Mouse (Mus musculus) stomach, embryonic 14.5 days (tissue): ENCODE data around the gene Arid2. TPM values are rescaled to one million over a fixed set of nuclear protein-coding genes. Genes with fewer than 3 reads are reported as not detected.

Experiments
- ATAC-seq: fragments of 200-750 bp; cut with Nextera tagmentation; 2 replicates; pipeline ENCODE4 v1.8.0; 2017; ENCODE audit warnings: low read depth, moderate TSS enrichment; ENCODE audit not compliant: insufficient number of reproducible peaks, insufficient read depth, low FRiP score
- H3K27ac ChIP-seq: fragments of 300-500 bp; sonication (generic); 2 replicates; pipeline ENCODE4 v1.5.1; 2014; ENCODE audit warnings: mild to moderate bottlenecking, low read length, moderate library complexity, mixed read lengths
- H3K27me3 ChIP-seq: fragments of 300-500 bp; sonication (generic); 2 replicates; pipeline ENCODE4 v1.6.1; 2014; ENCODE audit warnings: low read length, control low read depth, mixed read lengths; ENCODE audit not compliant: control insufficient read depth, insufficient read depth
- H3K36me3 ChIP-seq: fragments of 300-500 bp; sonication (generic); 2 replicates; pipeline ENCODE4 v1.6.1; 2014; ENCODE audit warnings: mild to moderate bottlenecking, control low read depth, low read length, moderate library complexity, mixed read lengths; ENCODE audit not compliant: control insufficient read depth, insufficient read depth
- H3K4me1 ChIP-seq: fragments of 300-500 bp; sonication (generic); 2 replicates; pipeline ENCODE4 v1.6.1; 2014; ENCODE audit warnings: low read length, control low read depth, mixed read lengths; ENCODE audit not compliant: control insufficient read depth, insufficient read depth
- H3K4me2 ChIP-seq: fragments of 300-500 bp; sonication (generic); replicated peaks from 2 replicates; pipeline ENCODE4 v1.6.1; 2014; ENCODE audit warnings: low read depth, low read length, control low read depth
- H3K4me3 ChIP-seq: fragments of 300-500 bp; sonication (generic); 2 replicates; pipeline ENCODE4 v1.5.1; 2014; ENCODE audit warnings: low read depth, low read length, control low read depth
- H3K9ac ChIP-seq: fragments of 300-500 bp; sonication (generic); replicated peaks from 2 replicates; pipeline ENCODE4 v1.6.1; 2014; ENCODE audit warnings: low read depth, mild to moderate bottlenecking, control low read depth, low read length, moderate library complexity, mixed read lengths
- H3K9me3 ChIP-seq: fragments of 300-500 bp; sonication (generic); 2 replicates; pipeline ENCODE4 v1.6.1; 2016; ENCODE audit warnings: low read depth, low read length, control low read depth; ENCODE audit not compliant: control insufficient read depth
- WGBS: fragments of 180-500 bp; shearing (Covaris S2); extraction: QIAGEN DNeasy Blood & Tissue Kit; methylation state at CpG from one replicate; pipeline ENCODE4 v1.1.7; 2014; 5-methylcytosine and 5-hydroxymethylcytosine counted together
- polyA plus RNA-seq: library from polyadenylated mRNA; unstranded; fragments of >200 nt; fragmentation: Nextera tagmentation; extraction: Ambion mirVana; gene quantifications from 2 replicates; pipeline ENCODE4 v1.2.1, GENCODE M21; 2014

Gene Arid2
- polyA plus RNA-seq, 1 experiment from 2014 or later, result 31.2 TPM

DNA sequence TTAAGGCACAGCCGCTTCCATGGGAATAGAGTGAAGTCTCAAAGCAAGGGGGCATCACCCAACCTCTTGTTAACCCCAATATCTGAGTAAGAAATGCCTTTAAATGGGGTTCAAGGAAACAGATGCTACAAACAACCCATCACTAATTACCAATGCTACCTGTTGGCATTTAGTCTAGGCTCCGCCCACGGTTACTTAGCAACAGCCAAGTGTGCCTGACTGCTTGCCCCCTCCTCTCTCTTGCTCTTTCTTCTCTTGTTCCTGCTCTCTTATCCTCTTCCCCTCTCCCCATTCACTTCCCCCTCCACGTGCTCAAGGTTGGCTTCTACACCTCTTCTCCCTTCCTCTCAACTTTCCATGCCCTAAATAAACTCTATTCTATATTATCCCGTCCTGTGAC is 6.1 kb upstream of the Arid2 start:
- Histone ChIP-seq H3K27me3 (no peaks in the 10 kb centered on the region), H3K4me3 (no peak overlapping the region), H3K9me3 (peaks cover 4% of the 10 kb centered on the region; the same call in 1 of the 2 replicates), H3K4me1 (peaks cover 15% of the 10 kb centered on the region; the same call in 1 of the 2 replicates), H3K9ac (no peak overlapping the region), H3K36me3 (peaks cover 19% of the 10 kb centered on the region; the same call in 1 of the 2 replicates), H3K4me2 (no peak overlapping the region), H3K27ac (no peak overlapping the region)
- WGBS, result 76% methylated on average over 5 of the region's 5 CpGs
- no peak for ATAC-seq

DNA sequence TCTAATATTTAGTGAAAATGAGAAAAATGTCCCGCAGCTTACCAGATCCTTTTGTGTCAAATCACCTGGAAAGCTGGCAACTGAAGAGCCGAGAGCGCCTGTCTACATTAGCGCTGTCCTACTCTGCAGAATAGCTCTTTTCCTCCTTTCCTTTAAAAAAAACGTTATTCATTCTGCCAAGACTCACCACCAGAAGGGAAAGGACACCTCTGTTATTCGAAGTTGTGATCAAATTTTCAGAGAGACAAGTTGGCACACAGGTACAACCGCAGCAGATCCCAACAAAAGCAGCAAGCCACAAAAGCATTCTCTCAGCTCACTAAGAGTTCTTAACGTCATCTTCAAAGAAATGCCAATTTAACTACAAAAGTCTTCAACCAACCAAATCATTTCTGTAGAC is 4.2 kb upstream of the Arid2 start:
- H3K27me3 ChIP-seq, result no peaks in the 10 kb centered on the region
- H3K9me3 ChIP-seq, result peaks cover 4% of the 10 kb centered on the region; the same call in 1 of the 2 replicates
- peak overlapping the region; percentile 90; the same call in 1 of the 2 replicates for H3K4me3 ChIP-seq
- peaks cover 15% of the 10 kb centered on the region; the same call in 1 of the 2 replicates for H3K4me1 ChIP-seq
- H3K4me2 ChIP-seq, result peak overlapping the region; percentile 88
- ATAC-seq, result no peak
- no peak overlapping the region for H3K9ac ChIP-seq
- 62% methylated on average over 8 of the region's 8 CpGs for WGBS
- H3K27ac ChIP-seq, result no peak overlapping the region
- peaks cover 9% of the 10 kb centered on the region; the same call in 1 of the 2 replicates for H3K36me3 ChIP-seq

DNA sequence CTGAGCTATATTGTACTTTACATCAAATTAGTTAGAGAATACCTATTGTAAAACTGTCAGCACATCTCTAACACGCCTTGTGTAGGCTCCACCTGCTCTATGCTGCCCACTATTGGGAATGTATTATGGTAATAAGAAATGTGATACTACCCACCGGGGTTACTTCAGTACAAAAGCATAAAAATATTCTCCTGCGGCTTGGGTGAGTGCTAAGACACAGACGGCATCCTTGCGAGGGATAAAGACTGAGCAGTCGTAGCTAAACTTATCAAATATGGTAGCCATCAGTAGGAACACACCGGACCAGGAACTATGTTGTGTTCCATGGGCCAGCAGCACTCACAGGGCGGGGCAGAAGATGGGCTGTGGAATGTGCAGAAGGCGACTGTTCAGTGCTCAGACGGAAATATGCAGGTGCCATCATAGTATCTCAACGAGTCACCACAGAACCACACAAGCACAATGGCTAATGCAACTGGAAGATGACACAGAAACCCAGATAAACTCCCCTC is 3.3 kb upstream of the Arid2 start:
- Histone ChIP-seq H3K27ac (peak overlapping the region; percentile 100; the same call in 1 of the 2 replicates), H3K9me3 (peaks cover 4% of the 10 kb centered on the region; the same call in 1 of the 2 replicates), H3K4me2 (peak overlapping the region; percentile 88), H3K36me3 (peaks cover 4% of the 10 kb centered on the region; the same call in 1 of the 2 replicates), H3K4me1 (peaks cover 15% of the 10 kb centered on the region; the same call in 1 of the 2 replicates), H3K9ac (peak overlapping the region; percentile 100; the same call in 1 of the 2 replicates), H3K27me3 (no peaks in the 10 kb centered on the region), H3K4me3 (peak overlapping the region; percentile 90)
- no peak for ATAC-seq
- WGBS, result 8% methylated on average over 11 of the region's 11 CpGs

GRCm38 (mm10) chr15:96284711-96285322 is 2.5 kb upstream of the Arid2 start:
- WGBS, result under 1% methylated on average over 58 of the region's 67 CpGs
- Histone ChIP-seq H3K36me3 (no peaks in the 10 kb centered on the region), H3K27me3 (no peaks in the 10 kb centered on the region), H3K4me1 (peaks cover 19% of the 10 kb centered on the region), H3K4me3 (peak overlapping the region; percentile 90), H3K9ac (peak overlapping the region; percentile 100), H3K4me2 (peak overlapping the region; percentile 88), H3K27ac (peak overlapping the region; percentile 100), H3K9me3 (peaks cover 4% of the 10 kb centered on the region; the same call in 1 of the 2 replicates)
- peak; percentile 39 for ATAC-seq

GRCm38 (mm10) chr15:96285323-96286014 is 1.8 kb upstream of the Arid2 start:
- Histone ChIP-seq H3K27me3 (no peaks in the 10 kb centered on the region), H3K9ac (peak overlapping the region; percentile 100), H3K4me3 (peak overlapping the region; percentile 90), H3K4me2 (peak overlapping the region; percentile 88), H3K27ac (peak overlapping the region; percentile 100), H3K36me3 (no peaks in the 10 kb centered on the region), H3K9me3 (no peaks in the 10 kb centered on the region), H3K4me1 (peaks cover 22% of the 10 kb centered on the region)
- ATAC-seq, result peak; percentile 85
- under 1% methylated on average over 64 of the region's 64 CpGs for WGBS

DNA sequence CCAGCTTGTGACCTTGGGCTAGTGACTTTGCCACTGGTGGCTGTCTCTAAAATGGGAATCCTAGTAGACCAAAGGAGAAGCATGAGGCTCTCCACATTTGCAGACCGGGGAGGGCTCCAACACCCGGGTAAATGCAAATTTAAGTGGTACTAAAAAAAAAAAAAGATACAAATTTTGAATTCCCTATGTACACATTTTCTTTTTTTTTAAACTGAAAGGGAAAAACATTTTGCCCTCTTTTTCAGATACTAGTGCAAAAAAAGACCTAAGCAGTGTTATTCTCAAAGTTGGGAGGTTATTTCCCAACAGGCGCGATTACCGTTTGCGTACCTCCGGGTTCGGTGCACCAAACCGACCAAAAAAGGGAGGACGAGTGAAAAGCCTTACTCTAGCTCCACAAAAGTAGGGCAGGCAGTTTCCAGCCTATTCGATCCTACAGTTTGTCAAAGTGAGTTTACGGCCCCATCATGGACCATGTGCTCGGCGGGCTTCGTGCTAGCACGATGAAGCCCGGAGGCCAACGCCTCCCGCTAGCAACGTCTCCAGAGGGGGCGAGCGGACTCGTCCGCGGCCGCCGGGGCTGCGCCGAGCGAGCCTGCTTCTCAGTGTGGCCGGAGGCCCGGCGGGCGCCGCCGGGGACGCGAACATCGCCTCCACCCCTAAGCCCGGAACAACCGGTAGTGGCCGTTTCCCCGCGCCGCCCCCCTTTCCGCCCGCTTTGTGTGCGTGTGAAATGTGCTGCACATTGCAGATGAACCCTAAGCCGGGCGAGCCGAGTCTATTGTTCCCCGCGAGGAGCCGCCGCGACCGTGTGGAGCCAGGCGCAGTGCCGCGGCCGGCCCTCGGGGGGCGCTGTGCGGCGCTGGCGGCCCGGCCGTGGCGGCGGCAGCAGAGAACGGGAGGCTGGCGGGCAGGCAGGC is 1.0 kb upstream of the Arid2 start:
- H3K4me3 ChIP-seq, result peak overlapping the region; percentile 90
- under 1% methylated on average over 70 of the region's 72 CpGs for WGBS
- H3K36me3 ChIP-seq, result no peaks in the 10 kb centered on the region
- peak; percentile 79 for ATAC-seq
- peaks cover 20% of the 10 kb centered on the region for H3K4me1 ChIP-seq
- peak overlapping the region; percentile 100 for H3K9ac ChIP-seq
- peak overlapping the region; percentile 100 for H3K27ac ChIP-seq
- H3K9me3 ChIP-seq, result no peaks in the 10 kb centered on the region
- no peaks in the 10 kb centered on the region for H3K27me3 ChIP-seq
- peak overlapping the region; percentile 88 for H3K4me2 ChIP-seq

DNA sequence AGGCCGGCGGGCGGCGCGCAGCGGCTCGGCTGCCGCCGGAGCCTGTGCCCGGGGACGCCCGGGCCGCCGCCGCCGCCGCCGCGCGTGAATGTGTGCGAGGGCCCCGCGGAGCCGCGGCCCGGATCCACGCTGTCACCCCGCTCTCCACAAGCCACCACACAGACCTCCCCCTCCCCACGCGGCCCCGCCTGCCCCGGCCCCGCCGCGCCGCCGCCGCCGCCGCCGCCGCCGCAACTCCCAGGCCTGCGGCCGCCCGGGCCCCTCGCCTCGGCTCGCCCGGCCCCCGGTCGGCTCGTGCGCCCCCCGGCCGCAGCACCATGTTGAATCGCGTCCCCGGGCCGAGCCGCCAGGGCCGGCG is 404 bp upstream of the Arid2 start:
- peak overlapping the region; percentile 100 for H3K27ac ChIP-seq
- ATAC-seq, result peak; percentile 39
- under 1% methylated on average over 43 of the region's 63 CpGs for WGBS
- peak overlapping the region; percentile 90 for H3K4me3 ChIP-seq
- no peaks in the 10 kb centered on the region for H3K27me3 ChIP-seq
- peaks cover 19% of the 10 kb centered on the region for H3K4me1 ChIP-seq
- peak overlapping the region; percentile 88; the same call in 1 of the 2 replicates for H3K4me2 ChIP-seq
- H3K36me3 ChIP-seq, result no peaks in the 10 kb centered on the region
- peak overlapping the region; percentile 100 for H3K9ac ChIP-seq
- H3K9me3 ChIP-seq, result no peaks in the 10 kb centered on the region
